In genomic region chr17:6783006-6783661, GRCm38 (mm10) we compare ENCODE assay signal across 8 mouse cellular contexts. TPM values are rescaled to one million over a fixed set of nuclear protein-coding genes. Genes with fewer than 3 reads are reported as not detected.
A peak's percentile ranks its signal among the peaks of the same experiment; 100 is the strongest.
DNase-seq lines count a peak whose midpoint lies in the region; ATAC-seq and TF ChIP-seq lines count a peak whose summit lies in the region.

No protein-coding gene starts in this region.

- intact Hi-C loops in heart, adult 2 months (cut with DNase I), result loop anchor here (2.0 kb wide), 2 partner anchors 28 to 44 kb away; no protein-coding TSS in a partner anchor

- no peak for TF ChIP-seq CTCF in heart, adult 2 months (IDR thresholded peaks at IDR 0.05)

- peak overlapping the region; percentile 96 for H3K27ac ChIP-seq in heart, adult 2 months

- no peaks in the 10 kb centered on the region for H3K27me3 ChIP-seq in heart, adult 2 months (ENCODE audit: control insufficient read depth, insufficient read depth, low read length)

- TF ChIP-seq POLR2A in heart, adult 2 months (IDR thresholded peaks at IDR 0.05; ENCODE audit: insufficient read depth, low read depth, low read length), result no peak

- H3K9ac ChIP-seq in heart, adult 2 months (ENCODE audit: low read depth, low read length), result peak overlapping the region; percentile 90

- WGBS in heart, adult 2 months, result 1% methylated on average over 57 of the region's 58 CpGs

- ATAC-seq in activated CD4-positive, CD25-positive, alpha-beta regulatory T cell, adult 4 months, result peak; percentile 2

- H3K79me2 ChIP-seq in heart, adult 2 months (replicated peaks; ENCODE audit: control insufficient read depth, insufficient read depth, low read length), result no peaks in the 10 kb centered on the region

- H3K4me3 ChIP-seq in heart, adult 2 months, result peak overlapping the region; percentile 67

- peak; percentile 52 for DNase-seq in 3T3-L1 (ENCODE audit: low read depth, low spot score)
- peak; percentile 83 for DNase-seq in embryo, embryonic 11 days
- peak; percentile 67 to 69 for DNase-seq in heart, adult 2 months
- peak; percentile 45 for DNase-seq in kidney, adult 9 months
- DNase-seq in lung, postnatal 14 days, result peak; percentile 57
- DNase-seq in retina, postnatal 7 days (ENCODE audit: low read depth, low spot score), result peak; percentile 29
- peak; percentile 36 to 60 for DNase-seq in urinary bladder, postnatal 4 days (ENCODE audit: low spot score in 2 of 2)

- H3K36me3 ChIP-seq in heart, adult 2 months (ENCODE audit: control insufficient read depth, insufficient read depth, low read length), result no peaks in the 10 kb centered on the region

- peaks cover 2% of the 10 kb centered on the region for H3K4me1 ChIP-seq in heart, adult 2 months (ENCODE audit: control insufficient read depth, insufficient read depth, low read length)

- no peak for TF ChIP-seq EP300 in heart, adult 2 months (IDR thresholded peaks at IDR 0.05; ENCODE audit: insufficient read depth, low read depth, low read length)

RNA-seq across cellular contexts. Expression of gene Ezr, which starts 0.6 kb away (rescaled TPM):
- polyA plus RNA-seq in activated CD4-positive, CD25-positive, alpha-beta regulatory T cell, adult 4 months (2017; shearing (Covaris generic)), result 100 to 1,000 TPM; 112 to 143 TPM
- total RNA-seq in heart, adult 2 months (2021), result 10 to 100 TPM; 33.4 to 35.7 TPM
- polyA plus RNA-seq in heart, adult 2 months (2012; rRNA removed), result 24.2 TPM in 2 replicates

Comparison
In these comparisons a context has a peak if more than half of its experiments do, and no peak if none do; other contexts are left out.
1. Peak in every context shown above with its lines: DNase-seq, ATAC-seq, H3K4me3 ChIP-seq and H3K27ac ChIP-seq.
2. DNase-seq: peak in every context shown above with its lines; median percentile 83 in embryo, embryonic 11 days; 68 in heart, adult 2 months; 57 in lung, postnatal 14 days; 52 in 3T3-L1; 48 in urinary bladder, postnatal 4 days; 45 in kidney, adult 9 months; 29 in retina, postnatal 7 days.